Mouse (Mus musculus): ENCODE data around the gene Ngdn. TPM values are rescaled to one million over a fixed set of nuclear protein-coding genes. Genes with fewer than 3 reads are reported as not detected.
A peak's percentile ranks its signal among the peaks of the same experiment; 100 is the strongest.

Ngdn gene
- polyA plus RNA-seq, 1 experiment from 2014 or later, result 32.0 TPM

DNA sequence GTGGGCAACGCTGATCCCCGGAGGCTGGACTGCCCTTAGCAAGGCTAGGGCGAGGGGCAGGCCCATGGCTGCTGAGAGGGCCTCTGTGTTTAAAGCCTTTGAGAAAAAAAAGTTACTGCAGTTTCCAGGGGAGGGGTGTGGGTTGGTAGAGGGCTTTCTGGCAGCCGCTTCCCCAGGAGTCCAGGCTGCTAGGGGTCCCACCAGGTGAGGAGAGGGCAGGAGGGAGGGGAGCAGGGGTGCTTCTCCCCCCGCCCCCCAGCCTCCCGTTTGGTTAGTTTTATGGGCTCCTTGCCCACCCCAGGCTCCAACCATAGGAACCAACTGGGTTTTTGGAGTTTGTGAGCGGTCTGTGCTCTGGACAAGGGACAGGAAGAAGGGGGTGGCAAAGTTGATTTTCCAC lies 46.6 kb downstream of the Ngdn start:
- DNase-seq, result no peak
- Histone ChIP-seq H3K4me1 (ENCODE audit: insufficient read depth) (peaks cover 17% of the 10 kb centered on the region), H3K4me2 (ENCODE audit: low read depth, low read length) (peak overlapping the region; percentile 65), H3K9me3 (ENCODE audit: low read length) (no peaks in the 10 kb centered on the region), H3K4me3 (ENCODE audit: low read depth, low read length) (no peak overlapping the region), H3K27ac (ENCODE audit: low read depth) (peak overlapping the region; percentile 50; the same call in 1 of the 2 replicates), H3K27me3 (ENCODE audit: insufficient read depth, low read length) (no peaks in the 10 kb centered on the region), H3K9ac (replicated peaks) (no peak overlapping the region), H3K36me3 (replicated peaks; ENCODE audit: insufficient read depth, low read length) (no peaks in the 10 kb centered on the region)
- no peak for ATAC-seq
- no peak for TF ChIP-seq EP300 (IDR thresholded peaks at IDR 0.05; ENCODE audit: low read depth)
- TF ChIP-seq CTCF (IDR thresholded peaks at IDR 0.05; ENCODE audit: low read depth), result no peak
- WGBS (ENCODE audit: insufficient replicate concordance), result 50% methylated on average over 7 of the region's 7 CpGs

DNA sequence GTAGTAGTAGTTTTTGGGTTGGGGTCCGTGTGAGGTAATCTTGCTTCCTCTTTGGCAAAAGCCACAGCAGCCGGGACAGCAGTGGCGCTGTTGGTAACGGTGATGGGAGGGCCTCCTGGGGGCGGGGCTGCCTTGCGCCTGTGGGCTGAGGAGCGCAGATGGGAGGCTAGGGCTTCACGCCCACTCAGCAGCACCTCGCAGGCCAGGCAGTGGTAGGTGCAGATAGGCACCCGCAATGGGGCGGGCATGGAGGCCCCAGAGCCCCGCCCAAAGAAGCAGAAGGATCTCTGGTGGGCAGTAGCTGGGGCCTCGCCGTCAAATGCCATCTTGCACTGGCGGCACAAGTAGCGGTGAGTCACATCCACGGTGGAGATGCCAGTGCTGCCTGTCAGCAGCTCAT lies 47.4 kb downstream of the Ngdn start:
- H3K4me1 ChIP-seq (ENCODE audit: insufficient read depth), result peaks cover 17% of the 10 kb centered on the region
- H3K27me3 ChIP-seq (ENCODE audit: insufficient read depth, low read length), result no peaks in the 10 kb centered on the region
- no peaks in the 10 kb centered on the region for H3K36me3 ChIP-seq (replicated peaks; ENCODE audit: insufficient read depth, low read length)
- peak overlapping the region; percentile 37 for H3K4me3 ChIP-seq (ENCODE audit: low read depth, low read length)
- H3K9me3 ChIP-seq (ENCODE audit: low read length), result no peaks in the 10 kb centered on the region
- TF ChIP-seq EP300 (IDR thresholded peaks at IDR 0.05; ENCODE audit: low read depth), result no peak
- peak; percentile 48 for TF ChIP-seq CTCF (IDR thresholded peaks at IDR 0.05; ENCODE audit: low read depth)
- H3K9ac ChIP-seq (replicated peaks), result peak overlapping the region; percentile 68
- peak; percentile 88 for DNase-seq
- H3K27ac ChIP-seq (ENCODE audit: low read depth), result peak overlapping the region; percentile 52; the same call in 1 of the 2 replicates
- WGBS (ENCODE audit: insufficient replicate concordance), result 13% methylated on average over 17 of the region's 17 CpGs
- H3K4me2 ChIP-seq (ENCODE audit: low read depth, low read length), result peak overlapping the region; percentile 65
- ATAC-seq, result peak; percentile 99

DNA sequence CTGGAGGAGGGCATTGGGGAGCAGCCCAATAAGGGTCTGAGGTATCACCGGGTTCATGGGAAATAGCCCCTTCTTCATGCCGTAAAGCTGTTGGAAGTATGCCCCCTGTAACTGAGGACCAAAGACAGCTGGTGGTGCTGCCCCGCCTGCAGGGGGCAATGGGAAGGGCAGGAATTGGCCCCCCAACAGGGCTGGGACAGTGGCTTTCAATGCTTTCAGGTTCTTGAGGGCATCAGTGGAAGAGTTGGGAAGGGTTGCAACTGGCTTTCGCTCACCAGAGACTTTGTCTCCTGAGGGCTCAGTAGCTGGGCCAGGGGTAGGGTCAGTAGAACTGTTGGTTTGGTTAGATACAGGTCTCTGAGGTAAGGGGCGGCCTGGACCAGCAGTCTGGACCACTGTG lies 47.9 kb downstream of the Ngdn start:
- H3K27ac ChIP-seq (ENCODE audit: low read depth), result peak overlapping the region; percentile 52; the same call in 1 of the 2 replicates
- ATAC-seq (peak; percentile 24; the same call in 1 of the 2 replicates), DNase-seq (no peak)
- H3K4me3 ChIP-seq (ENCODE audit: low read depth, low read length), result peak overlapping the region; percentile 37
- H3K27me3 ChIP-seq (ENCODE audit: insufficient read depth, low read length), result no peaks in the 10 kb centered on the region
- no peaks in the 10 kb centered on the region for H3K36me3 ChIP-seq (replicated peaks; ENCODE audit: insufficient read depth, low read length)
- peaks cover 17% of the 10 kb centered on the region for H3K4me1 ChIP-seq (ENCODE audit: insufficient read depth)
- WGBS (ENCODE audit: insufficient replicate concordance), result 80% methylated on average over 5 of the region's 5 CpGs
- no peaks in the 10 kb centered on the region for H3K9me3 ChIP-seq (ENCODE audit: low read length)
- peak overlapping the region; percentile 68 for H3K9ac ChIP-seq (replicated peaks)
- peak overlapping the region; percentile 65 for H3K4me2 ChIP-seq (ENCODE audit: low read depth, low read length)
- no peak for TF ChIP-seq EP300 (IDR thresholded peaks at IDR 0.05; ENCODE audit: low read depth)
- peak; percentile 27 for TF ChIP-seq CTCF (IDR thresholded peaks at IDR 0.05; ENCODE audit: low read depth)

DNA sequence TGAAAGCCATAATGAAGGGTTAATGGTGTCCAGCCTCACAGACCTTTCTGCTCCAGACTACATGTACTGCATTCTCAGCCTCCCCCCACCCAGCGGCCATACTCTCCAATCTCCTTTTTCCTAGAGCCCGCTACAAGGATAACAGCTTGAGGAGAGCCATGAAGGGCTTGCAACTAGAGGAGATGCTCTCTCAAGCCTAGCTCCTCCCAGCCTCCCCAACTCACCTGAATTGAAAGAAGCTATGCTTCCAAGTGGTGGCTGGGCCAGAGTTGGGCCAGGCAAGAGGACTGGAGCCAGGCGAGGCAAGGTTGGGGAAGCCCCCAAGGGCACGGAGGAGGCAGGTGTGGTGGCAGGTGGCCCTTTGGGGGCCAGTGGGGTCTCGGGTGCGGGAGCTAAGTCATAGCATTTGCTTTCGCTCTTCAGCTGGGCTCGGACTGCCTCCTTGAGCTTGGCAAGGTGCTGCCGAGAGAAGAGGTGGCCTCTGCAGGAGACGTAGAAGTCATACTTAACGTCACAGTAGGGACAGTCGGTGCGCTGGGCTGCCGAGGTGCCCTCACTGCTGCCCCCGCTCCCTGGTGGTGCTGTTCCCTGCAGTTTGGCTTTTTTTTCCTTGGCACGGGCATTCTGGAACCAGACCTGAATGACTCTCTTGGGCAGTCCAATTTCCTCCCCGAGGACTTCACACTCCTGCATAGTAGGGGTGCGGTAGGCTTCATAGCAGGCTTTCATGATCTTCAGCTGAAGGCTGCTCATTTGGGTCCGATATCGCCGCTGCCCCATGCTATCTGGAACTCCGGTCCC lies 48.5 kb downstream of the Ngdn start:
- no peak for TF ChIP-seq EP300 (IDR thresholded peaks at IDR 0.05; ENCODE audit: low read depth)
- no peak for TF ChIP-seq CTCF (IDR thresholded peaks at IDR 0.05; ENCODE audit: low read depth)
- DNase-seq (no peak), ATAC-seq (no peak)
- 83% methylated on average over 22 of the region's 22 CpGs for WGBS (ENCODE audit: insufficient replicate concordance)
- H3K36me3 ChIP-seq (replicated peaks; ENCODE audit: insufficient read depth, low read length), result no peaks in the 10 kb centered on the region
- no peaks in the 10 kb centered on the region for H3K9me3 ChIP-seq (ENCODE audit: low read length)
- peak overlapping the region; percentile 65 for H3K4me2 ChIP-seq (ENCODE audit: low read depth, low read length)
- peak overlapping the region; percentile 68; the same call in 1 of the 2 replicates for H3K9ac ChIP-seq (replicated peaks)
- H3K4me1 ChIP-seq (ENCODE audit: insufficient read depth), result peaks cover 17% of the 10 kb centered on the region
- H3K27me3 ChIP-seq (ENCODE audit: insufficient read depth, low read length), result no peaks in the 10 kb centered on the region
- no peak overlapping the region; the same call in 1 of the 2 replicates for H3K27ac ChIP-seq (ENCODE audit: low read depth)
- peak overlapping the region; percentile 37 for H3K4me3 ChIP-seq (ENCODE audit: low read depth, low read length)

DNA sequence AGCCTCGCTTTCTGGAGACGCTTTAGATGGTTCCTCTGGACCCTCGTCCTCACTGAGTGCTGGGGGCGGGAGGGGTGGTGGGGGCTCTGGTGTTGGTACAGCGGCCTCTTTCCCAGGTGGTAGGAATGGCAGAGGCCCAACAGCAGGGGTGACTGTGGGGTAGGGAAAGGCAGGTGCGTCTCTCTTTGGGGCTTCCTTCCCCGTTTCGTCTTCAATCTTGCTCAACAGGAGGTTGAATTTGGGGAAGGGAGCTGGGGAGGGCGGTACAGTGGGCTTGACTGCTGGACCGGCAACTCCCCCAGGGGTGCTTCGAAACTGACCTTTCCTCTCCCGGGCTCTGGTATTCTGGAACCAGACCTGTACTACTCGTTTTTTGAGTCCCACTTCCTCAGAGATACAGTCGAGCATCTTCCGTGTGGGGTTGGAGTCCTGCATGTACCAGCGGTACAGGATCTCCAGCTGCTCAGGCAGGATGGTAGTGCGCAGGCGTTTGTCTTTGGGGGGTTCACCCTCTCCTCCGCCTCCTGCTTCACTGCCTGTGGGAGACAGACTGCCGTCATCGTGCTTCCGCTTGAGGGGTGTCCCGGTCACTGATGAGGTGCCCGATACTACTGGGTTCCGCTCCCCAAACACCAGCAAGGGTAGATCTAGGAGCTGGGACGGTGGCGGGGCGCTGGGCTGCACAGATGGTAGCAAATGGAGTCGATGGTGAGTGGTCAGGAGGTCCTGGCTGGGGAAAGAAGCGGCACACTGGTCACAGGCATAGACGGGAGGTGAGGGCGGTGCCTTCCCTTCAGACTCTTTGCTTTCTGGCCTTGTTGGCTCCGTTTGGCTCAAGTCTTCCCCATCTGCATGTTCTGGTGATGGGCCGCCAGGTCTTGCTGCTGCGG lies 49.5 kb downstream of the Ngdn start:
- ATAC-seq, result no peak
- no peaks in the 10 kb centered on the region for H3K36me3 ChIP-seq (replicated peaks; ENCODE audit: insufficient read depth, low read length)
- H3K9me3 ChIP-seq (ENCODE audit: low read length), result no peaks in the 10 kb centered on the region
- no peak overlapping the region for H3K27ac ChIP-seq (ENCODE audit: low read depth)
- H3K4me2 ChIP-seq (ENCODE audit: low read depth, low read length), result no peak overlapping the region
- peaks cover 13% of the 10 kb centered on the region for H3K4me1 ChIP-seq (ENCODE audit: insufficient read depth)
- no peak for TF ChIP-seq CTCF (IDR thresholded peaks at IDR 0.05; ENCODE audit: low read depth)
- H3K4me3 ChIP-seq (ENCODE audit: low read depth, low read length), result no peak overlapping the region
- WGBS (ENCODE audit: insufficient replicate concordance), result 66% methylated on average over 35 of the region's 35 CpGs
- no peaks in the 10 kb centered on the region for H3K27me3 ChIP-seq (ENCODE audit: insufficient read depth, low read length)
- DNase-seq, result no peak
- no peak overlapping the region for H3K9ac ChIP-seq (replicated peaks)

DNA sequence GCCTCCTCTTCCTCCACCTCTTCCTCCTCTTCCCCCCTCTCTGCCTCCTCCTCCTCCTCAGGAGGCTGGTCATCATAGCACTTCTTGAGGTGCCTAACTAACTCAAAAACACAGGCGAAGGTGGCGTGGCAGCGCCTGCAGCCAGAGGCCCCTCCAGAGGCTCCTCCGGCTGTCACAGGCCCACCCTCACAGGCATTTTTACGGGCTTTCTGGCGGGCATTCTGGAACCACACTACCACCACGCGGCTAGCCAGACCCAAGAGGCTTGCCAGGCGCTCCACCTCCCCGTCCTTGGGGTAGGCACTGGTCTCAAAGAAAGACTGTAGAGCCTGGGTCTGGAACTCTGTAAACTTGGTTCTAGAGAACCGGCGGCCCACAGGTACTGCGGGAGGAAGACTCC lies 50.1 kb downstream of the Ngdn start:
- Histone ChIP-seq H3K4me1 (ENCODE audit: insufficient read depth) (peaks cover 11% of the 10 kb centered on the region; the same call in 1 of the 2 replicates), H3K9me3 (ENCODE audit: low read length) (no peaks in the 10 kb centered on the region), H3K9ac (replicated peaks) (no peak overlapping the region), H3K27ac (ENCODE audit: low read depth) (no peak overlapping the region), H3K36me3 (replicated peaks; ENCODE audit: insufficient read depth, low read length) (no peaks in the 10 kb centered on the region), H3K4me3 (ENCODE audit: low read depth, low read length) (no peak overlapping the region), H3K27me3 (ENCODE audit: insufficient read depth, low read length) (no peaks in the 10 kb centered on the region), H3K4me2 (ENCODE audit: low read depth, low read length) (no peak overlapping the region)
- TF ChIP-seq CTCF (IDR thresholded peaks at IDR 0.05; ENCODE audit: low read depth), result no peak
- TF ChIP-seq EP300 (IDR thresholded peaks at IDR 0.05; ENCODE audit: low read depth), result no peak
- ATAC-seq, result no peak
- no peak for DNase-seq
- 82% methylated on average over 13 of the region's 13 CpGs for WGBS (ENCODE audit: insufficient replicate concordance)

Measured in liver, postnatal 0 days (tissue).